Mouse (Mus musculus): ENCODE measurements around the gene Grap.

Grap gene

DNA sequence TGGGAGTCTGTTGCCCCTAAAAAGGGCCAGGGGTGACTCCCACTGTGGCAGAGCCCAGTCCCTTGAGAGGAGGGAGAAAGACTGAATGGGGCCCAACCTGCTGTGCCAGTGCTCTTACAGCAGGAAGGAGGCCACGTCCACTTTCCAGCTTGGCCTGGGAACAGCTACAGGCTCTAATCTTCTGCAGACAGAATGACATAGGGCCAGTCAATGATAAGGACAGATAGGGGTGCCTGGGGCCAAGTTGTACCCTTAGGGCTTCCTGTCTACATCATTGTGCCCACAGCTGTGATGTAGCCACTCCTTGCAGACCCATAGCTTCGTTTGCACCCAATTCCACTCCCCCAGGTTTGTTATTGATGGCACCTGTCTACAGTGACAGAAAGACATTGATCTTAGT, 33.1 kb downstream of the Grap start:
- DNase-seq: no peak

DNA sequence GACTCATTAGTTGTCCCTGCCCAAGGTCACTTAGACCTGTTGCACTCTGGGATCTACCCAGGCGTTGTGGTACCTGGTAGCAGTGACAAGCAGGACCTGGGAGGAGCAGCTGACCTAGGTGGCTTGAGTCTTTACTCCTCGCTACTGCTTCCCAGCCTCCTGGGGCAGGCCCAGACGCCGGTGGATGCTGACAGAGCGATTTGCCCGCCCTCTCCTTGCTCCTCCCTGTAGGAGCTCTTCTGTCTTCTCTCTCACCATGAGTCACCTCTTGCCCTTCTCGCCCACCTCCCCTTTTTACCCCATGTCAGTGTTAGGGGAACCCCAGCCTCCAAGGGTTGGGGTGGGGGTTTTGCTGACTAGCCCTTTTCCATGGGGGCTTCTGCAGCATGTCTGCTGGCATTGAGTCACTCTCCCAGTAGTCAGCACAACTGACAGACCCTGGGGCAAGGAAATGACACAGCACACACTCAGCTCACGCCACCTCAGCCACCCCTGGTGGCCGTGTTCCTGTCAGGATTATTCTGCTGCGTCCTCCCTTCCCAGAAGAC, 33.9 kb downstream of the Grap start:
- no peak for DNase-seq

DNA sequence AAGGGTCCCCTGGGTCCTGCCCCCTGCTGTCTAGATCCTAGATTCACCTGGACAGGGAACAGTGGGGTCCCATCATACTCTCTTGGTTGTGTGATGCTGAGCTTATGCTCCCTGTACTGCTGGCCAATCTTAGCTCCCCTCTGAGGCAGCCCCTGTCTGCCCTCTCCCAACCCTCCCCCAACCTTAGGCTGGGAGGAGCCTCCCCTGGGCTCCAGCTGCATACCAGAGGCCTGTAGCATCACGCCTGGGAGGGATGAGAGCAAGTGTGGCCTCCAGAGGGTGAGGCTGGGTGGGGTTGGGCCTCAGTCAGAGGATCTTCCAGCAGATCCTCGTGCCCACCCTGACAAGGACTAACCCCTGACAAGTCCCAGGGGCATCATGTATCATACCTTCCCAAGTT, 34.5 kb downstream of the Grap start:
- no peak for DNase-seq

DNA sequence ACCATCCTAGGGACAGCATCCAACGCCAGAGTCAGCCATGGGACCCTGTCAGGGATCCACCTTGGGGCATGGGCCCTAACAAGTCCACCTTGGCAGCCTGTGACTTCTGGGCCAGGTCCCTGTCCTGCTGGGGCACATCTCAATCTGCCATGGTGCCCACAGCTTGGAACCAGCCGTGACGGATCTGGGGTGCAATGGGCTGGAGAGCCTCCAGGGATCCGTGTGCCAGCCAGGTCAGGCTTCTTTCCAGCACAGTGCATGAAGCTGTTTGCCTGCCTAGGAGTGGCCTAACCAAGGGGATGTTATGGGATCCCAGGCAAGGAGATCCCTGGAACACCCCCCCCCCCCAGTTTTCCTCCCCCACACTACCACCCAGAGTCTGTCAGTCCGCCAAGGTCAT, 39.9 kb downstream of the Grap start:
- no peak for DNase-seq

DNA sequence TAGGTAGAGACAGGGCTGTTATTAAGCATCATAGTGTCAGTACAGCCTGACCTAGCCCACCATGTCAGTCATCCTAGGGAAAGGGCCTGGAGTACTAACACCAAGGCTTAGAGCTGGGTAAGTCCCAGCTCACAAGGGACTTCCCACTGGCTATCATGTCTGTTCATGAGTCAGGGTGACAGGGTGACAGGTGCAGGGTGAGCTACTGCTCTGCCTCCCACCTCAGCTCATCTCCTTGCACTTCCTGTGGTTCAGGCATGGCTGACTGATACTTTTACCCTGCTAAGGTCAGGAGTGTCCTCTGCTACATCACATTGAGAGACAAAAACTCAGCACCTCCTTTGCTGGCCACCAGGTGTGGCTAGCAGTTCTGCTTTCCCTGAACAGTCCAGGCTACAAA, 45.8 kb downstream of the Grap start:
- DNase-seq: no peak

DNA sequence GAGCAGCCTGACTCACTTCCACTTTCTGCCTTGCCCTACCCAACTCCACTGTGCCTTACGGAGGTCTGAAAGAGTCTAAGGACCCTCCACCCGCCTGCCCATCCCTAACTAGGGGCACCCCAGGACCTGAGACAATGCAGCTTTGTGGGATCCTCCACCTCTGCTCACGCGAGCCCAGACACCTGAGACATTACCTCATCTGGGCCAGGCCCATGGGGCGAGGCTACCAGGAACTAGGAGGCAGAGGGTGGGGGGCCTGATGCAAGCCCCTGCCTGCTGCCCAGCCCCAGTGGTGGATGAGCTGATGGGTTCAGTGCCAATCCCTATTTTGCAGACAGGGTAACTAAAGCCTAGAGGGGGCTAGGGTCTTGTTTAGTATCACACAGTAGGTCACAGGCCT, 46.4 kb downstream of the Grap start:
- DNase-seq: no peak

DNA sequence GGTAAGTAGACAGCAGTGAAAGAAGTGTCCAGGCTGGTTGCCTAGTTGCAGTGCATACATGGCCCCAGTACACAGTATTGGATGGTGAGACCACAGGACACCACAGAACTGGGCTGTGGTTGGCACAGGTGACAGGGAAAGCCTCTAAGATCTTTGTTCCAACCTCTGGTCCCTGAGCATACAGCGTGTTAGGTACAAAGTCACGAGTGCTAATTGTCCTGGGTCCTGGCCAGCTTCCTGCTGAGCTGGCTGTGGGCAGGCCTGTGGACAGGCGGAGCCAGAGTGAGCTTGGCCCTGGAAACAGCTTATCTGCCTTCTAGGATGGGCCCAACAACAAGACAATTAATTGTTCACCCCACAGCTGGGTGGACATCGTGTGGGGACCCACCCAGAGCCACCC, 46.9 kb downstream of the Grap start:
- DNase-seq: no peak

DNA sequence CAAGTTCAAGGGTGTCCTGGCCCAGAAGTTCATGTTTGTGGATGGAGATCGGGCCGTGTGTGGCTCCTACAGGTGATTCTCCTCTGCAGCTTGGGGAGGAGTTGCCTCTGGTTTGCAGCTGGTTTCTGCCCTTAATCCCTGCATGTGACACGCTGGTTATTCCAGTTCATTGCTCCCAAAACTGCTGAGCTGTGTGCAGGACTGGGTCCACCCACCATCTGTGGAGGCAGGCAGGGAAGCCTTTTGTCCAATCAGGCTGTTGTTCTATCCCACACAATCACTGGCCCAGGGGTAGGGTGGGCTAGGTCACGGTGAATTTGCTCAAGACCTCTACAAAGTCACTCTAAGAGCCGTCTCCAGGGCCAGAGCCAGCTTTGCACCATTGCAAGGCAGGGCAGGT, 48.6 kb downstream of the Grap start:
- DNase-seq: no peak

DNA sequence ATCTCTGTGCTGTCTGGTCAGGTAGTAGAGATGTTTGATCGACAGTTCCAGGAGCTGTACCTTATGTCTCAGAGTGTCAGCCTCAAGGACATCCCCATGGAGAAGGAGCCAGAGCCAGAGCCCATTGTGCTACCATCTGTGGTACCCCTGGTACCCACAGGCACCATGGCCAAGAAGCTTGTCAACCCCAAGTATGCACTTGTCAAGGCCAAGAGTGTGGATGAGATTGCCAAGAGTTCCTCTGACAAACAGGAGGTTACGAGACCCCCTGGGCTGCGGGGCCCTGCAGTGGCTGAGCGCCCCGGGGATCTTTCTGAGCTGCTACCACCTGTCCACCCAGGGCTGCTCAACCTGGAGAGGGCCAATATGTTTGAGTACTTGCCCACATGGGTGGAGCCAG, 49.4 kb downstream of the Grap start:
- no peak for DNase-seq

DNA sequence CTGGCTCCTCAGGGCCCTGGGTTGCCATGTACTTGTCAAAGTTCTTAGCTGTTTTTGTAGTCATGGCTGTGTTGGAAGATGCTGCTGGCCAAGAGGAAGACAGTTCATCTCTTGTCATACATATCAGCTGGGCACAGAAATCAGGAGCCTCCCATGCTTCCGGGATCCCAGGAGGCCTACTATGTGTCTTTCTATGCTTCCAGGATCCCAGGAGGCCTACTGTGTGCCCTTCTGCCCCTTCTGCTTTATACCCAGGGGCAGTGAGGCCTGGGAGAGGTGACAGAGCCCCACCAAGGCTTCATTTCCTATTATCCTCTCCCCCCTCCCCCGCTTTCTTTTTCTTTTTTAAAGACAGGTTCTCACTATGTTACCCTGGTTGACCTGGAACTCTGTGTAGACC, 52.5 kb downstream of the Grap start:
- no peak for DNase-seq

DNA sequence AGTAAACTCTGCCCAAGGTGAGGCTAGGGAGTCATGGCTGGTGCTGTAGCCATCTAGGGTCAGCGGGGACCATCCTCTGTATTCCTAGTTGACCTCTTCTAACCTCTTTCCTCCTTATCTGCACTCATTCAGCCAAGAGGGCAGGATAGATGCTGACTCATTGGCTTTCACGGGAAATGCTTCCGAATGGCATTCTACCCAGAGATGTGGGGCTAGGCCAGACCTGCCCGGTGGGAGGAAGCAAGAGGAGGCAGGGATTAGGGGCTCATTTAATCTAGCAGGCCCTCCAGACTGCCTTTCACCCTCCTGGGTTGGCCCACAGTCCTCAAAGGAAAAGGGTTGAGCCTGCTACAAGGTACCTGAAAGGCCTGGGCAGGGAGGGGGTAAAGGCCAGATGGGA, 53.2 kb downstream of the Grap start:
- no peak for DNase-seq

DNA sequence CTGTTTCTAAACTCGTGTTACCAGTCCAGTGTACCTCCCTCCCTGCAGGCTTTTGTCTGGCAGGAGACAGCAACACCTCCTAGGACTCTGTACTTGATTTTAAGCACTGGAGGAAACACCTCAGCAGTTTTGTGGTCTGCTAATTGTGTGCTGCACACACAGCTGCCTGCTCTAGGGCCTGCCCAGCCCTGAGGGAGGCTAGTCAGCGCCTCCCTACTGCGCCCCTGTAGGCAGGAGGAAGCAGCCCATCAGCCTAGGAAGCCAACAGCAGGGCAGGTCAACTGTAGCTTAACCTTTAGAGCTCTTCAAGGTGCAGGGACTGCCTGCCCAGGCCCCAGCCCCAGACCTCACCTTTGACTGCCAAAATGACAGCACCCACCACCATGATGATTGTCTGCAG, 55.9 kb downstream of the Grap start:
- DNase-seq: no peak

DNA sequence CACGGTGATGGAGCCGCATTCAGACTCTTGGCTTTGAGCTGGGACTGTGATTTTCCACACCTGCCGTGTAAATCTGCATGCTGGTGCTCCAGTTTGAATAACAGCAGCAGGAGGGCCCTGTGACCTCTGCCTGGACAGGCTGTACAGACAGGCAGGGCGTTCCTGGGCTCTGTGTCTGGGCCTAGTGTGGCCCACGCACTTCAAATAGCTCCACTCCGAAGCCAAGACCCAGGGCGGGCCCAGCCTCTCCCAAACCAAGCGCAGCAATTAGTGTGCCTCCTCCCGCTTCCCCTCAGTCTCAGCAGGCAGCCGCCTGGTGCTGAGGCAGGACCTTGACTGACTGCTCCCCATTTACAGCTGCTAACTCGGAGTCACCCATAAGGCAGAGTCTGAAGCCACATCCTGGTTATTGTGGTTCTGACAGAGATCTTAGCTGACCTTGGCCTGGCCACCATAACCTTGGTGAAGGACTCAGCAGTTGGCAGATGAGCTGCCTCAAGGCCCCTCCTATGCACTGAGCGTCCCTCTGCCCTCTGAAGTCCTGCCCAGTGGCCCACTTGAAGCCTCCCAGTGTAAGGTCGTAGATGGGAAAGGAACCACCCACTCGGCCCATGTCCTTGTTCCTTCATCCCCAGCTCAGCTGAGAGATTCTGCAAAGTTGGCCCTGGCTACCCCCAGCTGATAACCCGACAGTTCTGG, 60.2 kb downstream of the Grap start:
- no peak for DNase-seq

DNA sequence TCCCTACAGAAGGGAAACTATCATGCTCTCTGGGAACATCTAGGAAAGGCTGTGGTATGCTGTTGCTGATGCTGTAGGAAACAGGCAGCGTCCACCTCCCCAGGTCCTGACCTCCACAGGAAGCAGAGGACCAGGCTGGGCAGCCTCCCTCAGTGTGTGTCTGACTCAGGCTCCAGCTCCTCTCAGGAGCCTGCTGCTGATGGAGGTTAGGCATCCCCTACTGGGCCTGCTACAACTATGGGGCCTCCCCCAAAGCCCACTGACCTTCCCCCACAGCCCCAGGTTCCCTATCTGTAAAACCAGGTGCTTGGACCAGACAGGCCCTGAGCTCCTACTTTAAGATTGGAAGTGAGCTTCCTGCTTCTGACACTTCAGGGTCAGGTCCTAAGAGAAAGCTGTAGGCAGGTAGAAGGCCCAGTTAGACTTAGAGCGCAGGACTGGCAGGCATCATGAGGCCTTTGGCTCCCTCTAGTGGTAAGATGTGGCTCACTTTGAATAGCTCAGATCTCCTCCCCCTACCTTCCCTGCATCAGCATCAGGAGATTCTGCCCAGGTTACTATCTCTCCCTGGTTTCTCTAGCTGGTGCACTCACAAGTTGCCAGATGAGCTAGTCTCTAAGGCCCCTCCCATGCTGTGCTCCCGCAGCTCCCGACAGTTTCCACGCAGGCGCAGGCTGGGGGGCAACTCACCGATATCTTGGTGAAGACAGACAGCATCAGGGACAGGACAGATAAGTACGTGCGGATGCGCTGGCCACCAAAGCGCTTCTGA, 61.5 kb downstream of the Grap start:
- peak; percentile 70 for DNase-seq

DNA sequence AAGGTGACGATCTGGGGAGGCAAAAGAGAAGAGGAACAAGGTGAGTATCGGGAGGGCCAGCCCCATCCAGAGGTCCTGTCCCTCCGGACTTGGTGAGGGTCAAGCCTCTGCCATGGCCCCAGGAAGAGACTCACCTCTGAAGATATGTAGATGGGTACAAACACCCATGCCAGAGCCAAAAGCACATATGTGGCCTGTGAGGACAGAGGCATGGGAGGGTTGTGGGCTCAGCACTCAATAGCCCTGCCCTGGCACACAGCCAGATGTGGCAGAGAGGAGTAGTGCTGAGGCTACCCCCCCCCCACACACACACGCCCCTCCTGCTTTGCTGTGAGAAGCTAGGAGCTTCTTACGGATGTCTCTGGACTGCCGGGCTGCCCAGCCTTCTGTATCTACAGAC, 62.1 kb downstream of the Grap start:
- no peak for DNase-seq

DNA sequence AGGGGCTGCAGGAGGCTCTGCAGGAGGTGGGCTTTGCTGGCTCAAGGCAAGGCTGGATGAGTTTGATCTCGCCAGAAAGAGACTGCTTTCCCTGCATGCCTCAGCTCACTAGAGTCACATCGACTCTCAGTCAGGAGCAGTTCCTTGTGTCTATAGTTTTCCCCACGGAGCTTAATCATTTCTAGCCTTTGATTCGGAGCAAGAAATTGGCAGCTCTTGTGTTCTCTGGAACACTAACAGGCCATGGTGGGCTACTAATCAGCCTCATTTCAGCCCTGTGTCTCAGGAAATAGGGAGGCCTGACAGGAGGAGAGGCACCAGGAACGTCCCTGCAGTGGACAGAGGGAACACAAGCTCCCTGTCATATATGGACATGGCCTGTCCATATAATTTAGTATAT, 64.9 kb downstream of the Grap start:
- no peak for DNase-seq

DNA sequence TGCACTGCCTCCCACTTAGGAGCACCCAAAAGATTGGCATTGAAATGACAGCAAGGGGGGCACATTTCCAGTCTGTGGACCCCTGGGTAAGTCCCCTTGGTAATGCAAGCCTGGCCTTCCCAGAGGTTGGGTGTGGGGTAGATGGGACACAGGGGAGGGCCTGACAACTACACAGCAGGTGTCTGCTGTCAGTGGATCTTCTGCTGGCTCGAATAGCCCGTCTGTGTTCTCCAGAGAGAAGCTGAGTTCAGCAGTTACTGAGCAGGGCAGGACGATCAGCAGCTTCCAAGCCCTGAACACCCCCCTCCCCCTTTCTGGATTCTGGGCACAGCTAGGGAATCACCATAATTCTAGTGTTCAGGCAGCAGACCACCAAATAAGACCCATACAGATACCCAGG, 66.3 kb downstream of the Grap start:
- no peak for DNase-seq

DNA sequence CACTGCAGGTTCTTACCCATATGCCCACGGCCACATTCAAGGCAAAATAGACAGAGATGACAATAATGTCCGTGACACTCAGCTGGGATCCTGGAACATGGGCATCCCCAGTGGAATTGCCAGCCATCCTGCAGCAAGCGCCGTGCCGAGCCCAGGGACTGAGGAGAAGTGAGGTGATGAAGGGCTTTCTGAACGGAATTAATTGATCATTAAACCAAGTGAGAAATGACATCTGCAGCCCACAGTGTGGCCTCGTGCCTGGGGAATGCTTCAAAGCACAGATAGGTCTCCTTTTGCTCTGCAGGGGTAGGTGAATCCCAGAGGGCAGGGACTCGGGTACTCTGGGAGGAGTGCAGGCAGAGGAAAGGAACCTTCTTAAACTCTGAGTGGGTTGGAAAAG, 66.8 kb downstream of the Grap start:
- no peak for DNase-seq

DNA sequence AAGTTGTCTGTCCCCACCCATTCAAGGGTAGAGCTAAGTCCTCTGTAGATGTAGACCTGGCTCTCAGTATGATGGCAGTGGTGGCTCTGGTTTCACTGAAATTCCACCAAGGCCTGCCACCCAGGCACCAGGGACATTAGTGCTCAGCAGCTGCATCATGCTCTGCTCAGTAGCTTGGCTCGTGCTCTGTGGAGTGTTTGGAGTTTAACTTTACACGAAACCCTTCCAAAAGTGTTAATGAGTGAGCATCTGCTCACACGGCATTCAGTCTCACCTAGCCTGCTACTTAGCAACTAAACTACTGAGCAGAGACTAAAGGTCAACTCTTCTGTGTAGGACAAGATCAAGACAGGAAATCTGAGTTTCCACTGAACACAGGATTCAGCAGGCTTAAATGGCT, 67.6 kb downstream of the Grap start, which contains the start of gene Slc5a10:
Gene Slc5a10, minus strand, starts transcription at position 191 of the 400 bp plus-strand sequence.
- no peak for DNase-seq

DNA sequence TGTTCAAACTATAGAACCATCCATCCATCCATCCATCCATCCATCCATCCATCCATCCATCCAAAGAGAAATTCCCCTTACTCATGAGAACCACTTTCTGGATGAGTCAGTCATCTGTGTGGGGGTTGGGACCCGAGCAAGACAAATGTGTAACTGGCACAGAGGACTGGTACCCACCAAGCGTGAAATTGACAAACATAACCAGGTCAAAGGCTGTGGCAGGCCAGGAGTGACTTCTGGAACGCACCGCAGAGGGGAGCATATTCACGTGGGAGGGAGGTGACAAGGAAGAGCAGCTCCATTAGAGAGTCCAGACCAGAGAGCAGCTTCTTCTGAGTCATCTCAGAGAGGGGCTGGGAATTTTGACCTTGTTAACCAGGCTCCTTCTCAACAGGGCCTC, 69.0 kb downstream of the Grap start:
- DNase-seq: no peak
